Mouse (Mus musculus) CH12F3 (cell line): Measurements from ENCODE around the gene Dcaf10.
"Not testable (repeated sequence)": the region's sequence is repeated elsewhere in the genome, so short reads cannot be mapped to it uniquely, and the experiment has no call there.

ENCODE experiments used
- in situ Hi-C: fragments of 300-500 bp; cut with MboI; formaldehyde crosslinking; loops from 2 replicates; pipeline ENCODE4 v1.14.3; 2020; ENCODE audit warnings: low sequenced_read_pairs

Dcaf10 gene

GRCm38 (mm10) chr4:45341669-45342249, at the start of gene Dcaf10:
Dcaf10 (plus strand) TSS chr4:45342101.
- in situ Hi-C loops = no loop called here

- in situ Hi-C loops = loop anchor here (25.0 kb wide), 1 partner anchor 285 kb away; the partner anchor contains the start of genes Polr1e and Zbtb5
These were observed 45.0 kb upstream of the Dcaf10 start, which contains the start of gene Trmt10b for GRCm38 (mm10) chr4:45296662-45297564. Trmt10b (plus strand) TSS chr4:45297127.

GRCm38 (mm10) chr4:45305536-45305935, 36.4 kb upstream of the Dcaf10 start:
- in situ Hi-C loops = no loop called here

GRCm38 (mm10) chr4:45308046-45308445, 33.9 kb upstream of the Dcaf10 start:
- in situ Hi-C loops = no loop called here

GRCm38 (mm10) chr4:45308606-45309005, 33.3 kb upstream of the Dcaf10 start:
- in situ Hi-C loops = no loop called here

- in situ Hi-C loops = no loop called here
These were observed 30.8 kb upstream of the Dcaf10 start for GRCm38 (mm10) chr4:45311056-45311455.

- in situ Hi-C loops = no loop called here
These were observed 21.6 kb upstream of the Dcaf10 start for GRCm38 (mm10) chr4:45320159-45320816.

- in situ Hi-C loops = no loop called here
These were observed 10.8 kb upstream of the Dcaf10 start for GRCm38 (mm10) chr4:45331139-45331538.

GRCm38 (mm10) chr4:45332466-45332865, 9.4 kb upstream of the Dcaf10 start:
- in situ Hi-C loops = no loop called here

- in situ Hi-C loops = no loop called here
These were observed 675 bp upstream of the Dcaf10 start for GRCm38 (mm10) chr4:45341226-45341625.

- in situ Hi-C loops = no loop called here
These were observed 620 bp downstream of the Dcaf10 start, which contains the start of gene Exosc3 for GRCm38 (mm10) chr4:45342286-45343155. Exosc3 (minus strand) TSS chr4:45342732.

- in situ Hi-C loops = no loop called here
These were observed 14.8 kb downstream of the Dcaf10 start for GRCm38 (mm10) chr4:45356653-45357052.

GRCm38 (mm10) chr4:45371261-45371660, 29.4 kb downstream of the Dcaf10 start:
- in situ Hi-C loops = no loop called here

- in situ Hi-C loops = no loop called here
These were observed 33.0 kb downstream of the Dcaf10 start for GRCm38 (mm10) chr4:45374879-45375278.

GRCm38 (mm10) chr4:45376573-45376972, 34.7 kb downstream of the Dcaf10 start:
- in situ Hi-C loops = no loop called here

- in situ Hi-C loops = not testable (repeated sequence)
These were observed 39.1 kb downstream of the Dcaf10 start for GRCm38 (mm10) chr4:45380903-45381580.

- in situ Hi-C loops = not testable (repeated sequence)
These were observed 40.2 kb downstream of the Dcaf10 start for GRCm38 (mm10) chr4:45382133-45382532.

GRCm38 (mm10) chr4:45387296-45387695, 45.4 kb downstream of the Dcaf10 start:
- in situ Hi-C loops = not testable (repeated sequence)

GRCm38 (mm10) chr4:45392099-45392498, 50.2 kb downstream of the Dcaf10 start:
- in situ Hi-C loops = no loop called here

- in situ Hi-C loops = no loop called here
These were observed 50.7 kb downstream of the Dcaf10 start for GRCm38 (mm10) chr4:45392572-45392971.
